Mouse (Mus musculus): ENCODE data around the gene Saxo2. TPM values are rescaled to one million over a fixed set of nuclear protein-coding genes. Genes with fewer than 3 reads are reported as not detected.
A peak's percentile ranks its signal among the peaks of the same experiment; 100 is the strongest.

Saxo2 gene
- not detected in 2 replicates for polyA plus RNA-seq (2011; ENCODE audit: insufficient read depth, insufficient read length, low replicate concordance, missing spikeins)

GRCm38 (mm10) chr7:82648353-82649080, at the start of gene Saxo2, which contains the start of gene Efl1:
Gene Saxo2 (minus strand): TSS chr7:82648528.
Gene Efl1 (plus strand): TSS chr7:82648614.
- WGBS: under 1% methylated on average over 46 of the region's 46 CpGs
- peak; percentile 28; the same call in 1 of the 2 replicates for TF ChIP-seq POLR2A (IDR thresholded peaks at IDR 0.05; ENCODE audit: borderline replicate concordance, control insufficient read depth, low read depth, low read length)
- no peak for TF ChIP-seq CTCF (IDR thresholded peaks at IDR 0.05; ENCODE audit: control insufficient read depth, insufficient read depth, low read length)
- peak within 1 kb of the TSS; percentile 51; the same call in 1 of the 2 replicates for H3K27ac ChIP-seq (ENCODE audit: control insufficient read depth, insufficient read depth, low read depth, low read length, poor library complexity)
- H3K4me3 ChIP-seq (replicated peaks; ENCODE audit: control insufficient read depth, low read depth, low read length): peak within 1 kb of the TSS; percentile 92
- H3K4me1 ChIP-seq (ENCODE audit: control insufficient read depth, insufficient read depth, low read length): no peaks in the 10 kb centered on the region

DNA sequence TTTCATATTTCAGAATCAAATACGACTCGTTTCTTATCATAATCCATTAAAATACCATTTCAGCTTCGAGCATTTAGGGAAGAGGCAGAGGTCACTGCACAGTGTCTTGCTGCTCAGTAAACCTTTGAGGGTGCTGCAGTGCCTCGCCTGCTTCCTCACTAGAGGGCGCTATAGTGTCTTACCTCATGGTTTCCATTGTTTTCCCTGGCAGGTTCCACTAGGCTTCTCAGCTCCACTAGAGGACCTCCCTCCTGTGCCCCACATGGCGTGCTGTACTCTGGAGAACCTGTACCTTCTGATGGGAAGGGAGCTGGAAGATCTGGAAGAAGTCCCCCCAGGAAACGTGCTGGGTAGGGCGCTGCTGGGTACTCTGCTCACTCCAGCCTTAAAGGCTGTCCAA, 49.3 kb upstream of the Saxo2 start:
- WGBS: 76% methylated on average over 8 of the region's 8 CpGs

DNA sequence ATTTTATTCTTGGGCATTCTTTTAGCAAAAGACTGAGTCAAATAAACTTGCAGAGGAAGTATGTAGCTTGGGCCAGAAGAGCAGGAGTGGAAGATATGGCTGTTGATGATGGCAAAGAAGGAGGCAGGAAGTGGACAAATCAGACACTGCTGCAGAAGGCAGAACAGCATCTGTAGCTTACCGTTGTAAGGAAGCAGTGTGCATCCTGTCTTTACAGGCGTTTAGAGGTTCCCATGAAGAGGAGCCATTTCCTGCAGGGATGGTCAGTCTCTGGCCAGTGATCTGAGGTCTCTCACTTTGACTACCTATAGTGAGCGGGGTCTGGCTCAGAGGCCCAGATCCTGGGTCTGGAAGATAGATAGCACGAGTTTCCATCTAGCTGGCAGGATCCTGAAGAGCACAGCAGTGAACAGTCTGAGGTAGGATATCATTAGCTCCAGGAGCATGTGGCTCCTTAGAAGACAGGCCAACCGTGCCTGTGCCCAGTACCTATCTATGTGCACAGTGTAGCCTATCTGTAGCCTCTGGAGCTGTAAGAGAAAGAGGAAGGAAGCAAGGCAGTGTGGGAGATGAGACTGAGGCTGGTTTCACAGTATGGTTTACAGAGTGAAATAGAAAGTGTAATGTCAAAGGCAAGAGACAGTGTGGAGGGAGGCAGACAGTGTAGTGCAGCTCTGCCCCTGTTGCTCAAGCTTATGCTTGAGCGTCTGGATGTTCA, 42.9 kb upstream of the Saxo2 start:
- TF ChIP-seq POLR2A (IDR thresholded peaks at IDR 0.05; ENCODE audit: borderline replicate concordance, control insufficient read depth, low read depth, low read length): no peak
- no peak for TF ChIP-seq CTCF (IDR thresholded peaks at IDR 0.05; ENCODE audit: control insufficient read depth, insufficient read depth, low read length)
- no peak overlapping the region for H3K4me3 ChIP-seq (replicated peaks; ENCODE audit: control insufficient read depth, low read depth, low read length)
- 14% methylated on average over 6 of the region's 6 CpGs for WGBS
- H3K27ac ChIP-seq (ENCODE audit: control insufficient read depth, insufficient read depth, low read depth, low read length, poor library complexity): peak overlapping the region; percentile 40; the same call in 1 of the 2 replicates
- peaks cover 5% of the 10 kb centered on the region for H3K4me1 ChIP-seq (ENCODE audit: control insufficient read depth, insufficient read depth, low read length)

More for the DNA sequence above, 49.3 kb upstream of the Saxo2 start:
- no peaks in the 10 kb centered on the region for H3K4me1 ChIP-seq (ENCODE audit: control insufficient read depth, insufficient read depth, low read length)
- H3K4me3 ChIP-seq (replicated peaks; ENCODE audit: control insufficient read depth, low read depth, low read length): no peak overlapping the region
- TF ChIP-seq POLR2A (IDR thresholded peaks at IDR 0.05; ENCODE audit: borderline replicate concordance, control insufficient read depth, low read depth, low read length) (no peak), CTCF (IDR thresholded peaks at IDR 0.05; ENCODE audit: control insufficient read depth, insufficient read depth, low read length) (peak; percentile 72)
- no peak overlapping the region for H3K27ac ChIP-seq (ENCODE audit: control insufficient read depth, insufficient read depth, low read depth, low read length, poor library complexity)

- WGBS: 14% methylated on average over 3 of the region's 3 CpGs
- H3K4me1 ChIP-seq (ENCODE audit: control insufficient read depth, insufficient read depth, low read length): peaks cover 5% of the 10 kb centered on the region
- no peak overlapping the region for H3K4me3 ChIP-seq (replicated peaks; ENCODE audit: control insufficient read depth, low read depth, low read length)
- TF ChIP-seq CTCF (IDR thresholded peaks at IDR 0.05; ENCODE audit: control insufficient read depth, insufficient read depth, low read length) (no peak), POLR2A (IDR thresholded peaks at IDR 0.05; ENCODE audit: borderline replicate concordance, control insufficient read depth, low read depth, low read length) (no peak)
- no peak overlapping the region for H3K27ac ChIP-seq (ENCODE audit: control insufficient read depth, insufficient read depth, low read depth, low read length, poor library complexity)
Measured at GRCm38 (mm10) chr7:82688736-82689135, 40.4 kb upstream of the Saxo2 start.

- WGBS: 95% methylated on average over 5 of the region's 5 CpGs
- H3K27ac ChIP-seq (ENCODE audit: control insufficient read depth, insufficient read depth, low read depth, low read length, poor library complexity): no peak overlapping the region
Measured at GRCm38 (mm10) chr7:82679901-82680300, 31.6 kb upstream of the Saxo2 start.

DNA sequence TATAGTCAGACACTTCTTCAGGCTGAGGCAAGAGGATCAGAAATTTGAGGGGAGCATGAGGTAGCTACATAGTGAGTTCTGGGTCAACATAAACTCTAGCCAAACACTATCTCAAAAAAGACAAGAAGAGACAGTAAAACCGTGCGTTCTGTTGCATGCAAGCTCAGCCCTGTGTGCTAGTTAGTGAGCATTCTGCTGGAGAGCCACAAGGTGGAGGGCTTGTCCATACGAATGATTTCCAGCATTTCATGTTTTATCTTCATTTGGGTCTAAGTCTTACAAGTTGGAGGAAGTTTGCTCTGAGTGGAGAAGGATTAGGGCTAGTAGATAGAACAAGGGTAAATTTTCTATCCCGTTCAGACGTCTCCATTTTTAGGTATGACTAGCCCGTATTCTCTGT, 28.5 kb upstream of the Saxo2 start:
- Histone ChIP-seq H3K4me3 (replicated peaks; ENCODE audit: control insufficient read depth, low read depth, low read length) (no peak overlapping the region), H3K27ac (ENCODE audit: control insufficient read depth, insufficient read depth, low read depth, low read length, poor library complexity) (no peak overlapping the region), H3K4me1 (ENCODE audit: control insufficient read depth, insufficient read depth, low read length) (no peaks in the 10 kb centered on the region)
- WGBS: 74% methylated on average over 6 of the region's 6 CpGs
- TF ChIP-seq CTCF (IDR thresholded peaks at IDR 0.05; ENCODE audit: control insufficient read depth, insufficient read depth, low read length) (0 out of 2 replicates have a peak, but pooled peaks have one; percentile 9), POLR2A (IDR thresholded peaks at IDR 0.05; ENCODE audit: borderline replicate concordance, control insufficient read depth, low read depth, low read length) (no peak)

More at GRCm38 (mm10) chr7:82679901-82680300, 31.6 kb upstream of the Saxo2 start:
- no peaks in the 10 kb centered on the region for H3K4me1 ChIP-seq (ENCODE audit: control insufficient read depth, insufficient read depth, low read length)
- H3K4me3 ChIP-seq (replicated peaks; ENCODE audit: control insufficient read depth, low read depth, low read length): no peak overlapping the region
- no peak for TF ChIP-seq POLR2A (IDR thresholded peaks at IDR 0.05; ENCODE audit: borderline replicate concordance, control insufficient read depth, low read depth, low read length)
- no peak for TF ChIP-seq CTCF (IDR thresholded peaks at IDR 0.05; ENCODE audit: control insufficient read depth, insufficient read depth, low read length)

DNA sequence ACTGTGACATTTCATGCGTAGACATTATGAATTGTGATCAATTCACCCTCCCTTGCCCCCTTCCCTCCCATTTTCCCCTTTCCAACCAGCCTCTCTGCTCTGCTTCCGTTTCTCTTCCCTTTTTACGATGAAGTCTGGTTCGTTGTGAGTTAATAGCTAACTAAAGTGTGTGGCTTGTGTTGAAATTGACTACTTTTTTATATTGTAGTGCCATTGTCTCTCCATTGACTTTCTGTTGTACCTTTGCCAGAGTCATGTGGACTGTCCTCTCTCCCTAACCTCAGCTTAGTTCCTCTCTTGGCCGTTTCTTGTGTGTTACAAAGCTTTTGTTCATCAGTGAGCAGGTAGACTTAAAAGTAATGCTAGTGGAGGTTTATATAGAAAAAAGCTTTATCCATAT, 27.7 kb upstream of the Saxo2 start:
- 65% methylated on average over 5 of the region's 5 CpGs for whole genome bisulfite sequencing
- Histone ChIP-seq H3K27ac (ENCODE audit: control insufficient read depth, insufficient read depth, low read depth, low read length, poor library complexity) (no peak overlapping the region), H3K4me3 (replicated peaks; ENCODE audit: control insufficient read depth, low read depth, low read length) (no peak overlapping the region), H3K4me1 (ENCODE audit: control insufficient read depth, insufficient read depth, low read length) (no peaks in the 10 kb centered on the region)
- TF ChIP-seq POLR2A (IDR thresholded peaks at IDR 0.05; ENCODE audit: borderline replicate concordance, control insufficient read depth, low read depth, low read length): no peak
- no peak for TF ChIP-seq CTCF (IDR thresholded peaks at IDR 0.05; ENCODE audit: control insufficient read depth, insufficient read depth, low read length)

DNA sequence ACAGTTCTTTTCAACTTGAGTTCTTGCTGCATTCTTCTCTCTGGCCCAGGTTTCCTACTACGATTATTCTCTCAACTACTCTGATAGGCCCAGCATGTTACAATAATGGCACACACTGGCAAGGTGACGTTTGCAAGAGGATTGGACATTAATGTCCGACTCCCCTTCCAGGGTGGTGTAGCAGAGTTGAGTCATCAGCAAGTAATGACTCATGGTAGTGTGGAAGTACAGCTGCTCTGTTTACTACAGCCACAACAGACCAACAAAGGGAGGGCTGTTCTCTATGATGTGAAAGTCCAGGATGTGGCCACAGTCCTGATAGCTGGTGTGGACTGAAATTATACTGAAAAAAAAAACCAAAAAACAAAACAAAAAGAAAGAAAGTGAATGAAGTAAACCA, 16.3 kb upstream of the Saxo2 start:
- 74% methylated on average over 3 of the region's 3 CpGs for WGBS
- no peaks in the 10 kb centered on the region for H3K4me1 ChIP-seq (ENCODE audit: control insufficient read depth, insufficient read depth, low read length)
- H3K27ac ChIP-seq (ENCODE audit: control insufficient read depth, insufficient read depth, low read depth, low read length, poor library complexity): no peak overlapping the region
- TF ChIP-seq CTCF (IDR thresholded peaks at IDR 0.05; ENCODE audit: control insufficient read depth, insufficient read depth, low read length) (no peak), POLR2A (IDR thresholded peaks at IDR 0.05; ENCODE audit: borderline replicate concordance, control insufficient read depth, low read depth, low read length) (no peak)
- no peak overlapping the region for H3K4me3 ChIP-seq (replicated peaks; ENCODE audit: control insufficient read depth, low read depth, low read length)

Data from bone marrow, adult 2 months (tissue).